Mouse (Mus musculus): Measurements from ENCODE around the gene Mlxipl.

Mlxipl gene

DNA sequence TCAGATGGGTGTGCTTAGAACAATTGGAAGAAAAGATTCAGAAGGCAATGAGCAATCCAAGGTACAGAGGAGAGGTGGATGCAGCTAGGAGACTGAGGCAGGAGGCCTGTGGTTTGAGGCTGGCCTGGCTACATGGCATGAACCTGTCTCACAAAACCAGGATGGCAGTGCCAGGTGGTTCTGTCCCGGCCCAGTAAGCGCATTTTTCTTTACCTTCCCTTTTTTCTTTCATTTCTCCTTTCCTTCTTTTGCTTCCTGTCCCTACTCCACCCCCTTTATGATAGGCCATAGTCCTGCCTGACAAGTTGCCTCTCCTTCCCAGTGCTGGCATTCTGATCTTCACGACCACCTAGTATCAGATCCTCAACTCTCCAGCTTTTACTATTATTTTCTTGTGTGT, 95.3 kb downstream of the Mlxipl start:
- DNase-seq (ENCODE audit: low spot score in 2 of 2), result no peak

DNA sequence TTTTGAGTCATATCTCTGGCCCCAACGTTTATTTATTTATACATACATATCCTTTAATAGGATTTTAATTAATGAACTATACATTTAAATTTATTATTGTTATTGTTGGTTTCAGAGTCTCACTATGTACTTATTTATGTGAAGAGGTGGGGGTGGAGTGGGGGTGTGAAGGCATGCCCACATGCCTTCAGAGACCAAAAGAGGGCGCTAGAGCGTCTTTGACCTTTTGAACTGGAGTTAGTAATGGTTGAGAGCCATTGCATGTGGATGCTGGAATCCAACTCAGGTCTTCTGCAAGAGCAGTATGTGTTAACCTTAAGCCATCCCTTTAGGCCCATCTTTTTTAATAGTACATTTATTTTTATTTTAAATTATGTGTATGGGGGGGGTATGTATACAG, 95.9 kb downstream of the Mlxipl start:
- no peak for DNase-seq (ENCODE audit: low spot score in 2 of 2)

DNA sequence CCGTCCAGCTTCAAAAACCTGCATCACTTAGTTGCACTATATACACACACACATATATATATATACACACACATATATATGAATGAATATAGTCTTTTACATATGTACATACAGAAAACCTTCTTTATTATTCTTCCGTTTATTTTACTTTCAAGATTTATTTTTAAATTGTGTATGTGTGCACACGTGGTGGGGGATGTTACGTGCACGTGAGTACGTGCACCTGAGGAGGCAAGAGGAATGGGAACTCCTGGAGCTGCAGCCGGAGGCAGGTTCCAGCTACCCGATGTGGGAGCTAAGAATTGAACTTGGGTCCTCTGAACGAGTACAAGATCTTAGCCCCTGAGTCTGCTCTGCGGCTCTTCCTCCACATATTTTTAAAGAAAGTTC, 96.5 kb downstream of the Mlxipl start:
- DNase-seq (ENCODE audit: low spot score in 2 of 2), result no peak

DNA sequence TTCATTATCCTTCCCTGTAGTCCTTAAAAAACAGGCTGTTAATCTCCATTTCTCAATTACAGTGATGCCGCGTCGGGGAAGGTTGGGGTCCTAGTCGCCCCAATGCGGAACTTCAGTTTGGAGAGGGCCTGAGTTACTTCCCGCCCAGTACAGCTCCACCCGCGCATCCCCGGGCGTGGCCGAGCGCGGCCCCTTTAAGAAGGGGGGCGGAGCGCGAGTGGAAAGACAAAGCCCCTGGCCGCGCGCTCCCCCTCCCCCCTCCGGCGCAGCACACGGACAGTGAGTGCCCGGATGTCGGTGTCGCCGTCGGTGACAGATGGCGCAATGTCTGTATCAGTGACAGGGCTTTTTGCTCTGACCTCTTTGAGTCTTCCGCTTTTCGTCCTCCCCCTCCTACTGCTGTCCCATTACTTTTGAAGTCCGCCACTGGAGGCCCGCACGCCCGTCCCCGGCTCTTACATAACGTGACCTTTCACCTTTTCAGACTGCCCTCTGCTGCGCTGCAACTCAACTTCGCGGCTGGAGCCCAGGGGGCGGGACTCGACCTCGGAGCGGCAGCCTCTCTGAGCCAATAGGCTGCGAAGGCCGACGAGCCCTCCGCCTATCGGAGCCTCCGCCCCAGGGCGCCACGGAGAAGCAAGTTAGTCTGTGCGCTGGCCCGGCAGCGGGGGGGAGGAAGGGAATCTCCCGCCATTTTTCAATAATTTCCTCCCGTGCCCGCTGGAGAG, 97.1 kb downstream of the Mlxipl start, which contains the start of gene Baz1b:
Gene Baz1b, plus strand, starts transcription at position 644 of the 728 bp plus-strand sequence.
- peak; percentile 99 for DNase-seq (ENCODE audit: low spot score in 2 of 2)

DNA sequence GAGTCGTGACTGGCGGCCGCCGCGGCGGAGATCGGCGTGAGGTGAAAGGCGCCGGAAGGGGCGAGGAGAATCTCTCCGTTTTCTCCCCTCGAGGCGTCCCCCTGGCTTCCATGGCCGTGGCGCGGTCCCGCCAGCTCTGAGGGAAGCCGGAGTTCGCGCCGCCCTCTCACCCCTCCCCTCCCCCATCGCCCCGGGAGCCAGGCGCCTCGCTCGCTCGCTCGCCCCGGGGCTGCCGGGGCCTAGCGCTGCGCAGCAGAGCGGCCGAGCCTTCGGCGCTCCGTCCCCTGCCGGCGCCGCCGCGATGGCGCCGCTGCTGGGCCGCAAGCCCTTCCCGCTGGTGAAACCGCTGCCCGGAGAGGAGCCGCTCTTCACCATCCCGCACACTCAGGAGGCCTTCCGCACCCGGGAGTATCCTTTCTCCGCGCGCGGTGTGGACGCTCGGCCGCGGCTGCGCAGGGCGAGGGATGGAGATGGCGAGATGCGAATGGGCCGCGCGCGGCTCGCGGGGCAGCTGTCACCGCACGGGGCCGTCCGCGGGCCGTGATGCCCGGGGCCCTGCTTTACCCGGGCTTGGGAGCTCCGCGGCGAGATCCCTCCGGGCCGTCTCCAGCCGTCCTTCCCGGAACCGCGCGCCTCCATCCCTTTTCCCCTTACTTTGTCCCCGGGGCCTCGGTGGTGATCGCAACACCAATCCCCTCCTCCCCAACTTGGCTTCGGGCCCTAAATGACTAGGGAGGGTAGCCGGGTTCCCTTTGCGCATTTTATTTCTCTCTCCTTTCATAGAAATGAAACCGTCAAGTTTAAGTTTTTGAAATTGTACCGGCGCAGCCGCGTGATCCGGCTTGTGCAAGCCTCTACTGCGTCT, 97.9 kb downstream of the Mlxipl start:
- DNase-seq (ENCODE audit: low spot score in 2 of 2), result peak in 1 of 2 experiments; percentile 8

Data from spleen, postnatal 36 days (tissue).